Mouse (Mus musculus): ENCODE results near the gene Chrm3. TPM values are rescaled to one million over a fixed set of nuclear protein-coding genes. Genes with fewer than 3 reads are reported as not detected.

The Chrm3 gene
- polyA plus RNA-seq, 1 experiment from 2014 or later = 0.93 TPM

DNA sequence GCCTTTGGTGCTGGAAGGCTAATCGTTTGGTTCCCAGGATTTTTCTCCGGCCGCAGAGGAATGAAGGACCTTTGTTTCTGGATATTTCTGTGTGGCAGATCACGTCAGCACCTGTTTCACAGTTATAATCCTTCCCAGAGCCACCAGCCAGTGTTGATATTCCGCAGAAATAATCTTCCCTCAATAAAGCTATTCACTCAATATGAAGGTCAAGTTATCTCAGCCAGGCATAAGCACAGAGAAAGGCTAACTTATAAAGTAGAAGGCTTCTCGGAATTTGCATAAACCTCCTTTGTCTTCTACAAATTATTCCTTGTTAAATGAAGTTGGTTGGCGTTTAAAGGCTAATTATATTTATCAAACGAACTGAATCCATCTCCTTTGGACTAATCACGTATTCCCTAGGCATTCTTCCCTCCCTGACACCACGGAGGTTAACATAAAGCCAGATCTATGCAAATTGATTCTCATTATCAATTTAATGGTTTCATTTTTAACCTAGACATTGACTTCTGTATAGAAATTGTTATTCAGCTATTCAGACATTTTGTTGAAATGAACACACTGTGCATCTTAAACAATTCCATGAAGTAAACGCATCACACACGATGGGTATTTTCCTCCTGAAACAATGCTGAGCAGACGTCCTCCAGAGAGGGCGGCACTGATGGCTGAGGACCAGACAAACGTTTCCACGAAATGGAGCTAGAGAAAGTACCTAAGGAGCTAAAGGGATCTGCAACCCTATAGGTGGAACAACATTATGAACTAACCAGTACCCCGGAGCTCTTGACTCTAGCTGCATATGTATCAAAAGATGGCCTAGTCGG is 326.9 kb downstream of the Chrm3 start:
- Histone ChIP-seq H3K4me1 (ENCODE audit: control insufficient read depth, insufficient read depth, low read length) (no peaks in the 10 kb centered on the region), H3K27ac (ENCODE audit: low read length) (no peak overlapping the region), H3K9me3 (ENCODE audit: control insufficient read depth, low read length) (no peaks in the 10 kb centered on the region), H3K4me3 (ENCODE audit: low read length) (no peak overlapping the region), H3K36me3 (ENCODE audit: control insufficient read depth, insufficient read depth, low read length) (no peaks in the 10 kb centered on the region), H3K27me3 (replicated peaks; ENCODE audit: control insufficient read depth, insufficient read depth, low read length) (no peaks in the 10 kb centered on the region), H3K4me2 (ENCODE audit: low read depth, low read length) (no peak overlapping the region), H3K9ac (ENCODE audit: low read depth, low read length) (no peak overlapping the region)
- 78% methylated on average over 17 of the region's 18 CpGs for WGBS
- ATAC-seq = no peak

DNA sequence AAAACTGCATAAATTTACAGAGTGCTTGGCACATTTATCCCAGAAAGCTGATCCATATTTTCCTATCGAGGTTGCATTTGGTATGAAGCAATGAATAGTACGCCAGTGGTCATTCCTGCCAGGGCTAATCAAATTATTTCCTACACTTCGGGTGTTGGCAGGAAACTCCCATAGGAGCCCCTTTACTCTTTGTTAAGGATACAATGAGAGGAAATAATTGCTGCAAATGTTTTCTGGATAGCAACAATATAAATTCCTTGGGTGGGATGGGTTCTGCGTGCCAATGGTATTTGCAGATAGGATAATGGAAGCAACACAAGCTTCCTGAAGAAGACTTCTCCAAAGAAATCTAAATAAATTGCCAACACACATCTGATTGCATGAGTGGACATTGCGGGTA is 329.1 kb downstream of the Chrm3 start:
- H3K27me3 ChIP-seq (replicated peaks; ENCODE audit: control insufficient read depth, insufficient read depth, low read length) = no peaks in the 10 kb centered on the region
- no peak overlapping the region for H3K27ac ChIP-seq (ENCODE audit: low read length)
- no peaks in the 10 kb centered on the region for H3K36me3 ChIP-seq (ENCODE audit: control insufficient read depth, insufficient read depth, low read length)
- WGBS = 77% methylated on average over 5 of the region's 5 CpGs
- H3K9ac ChIP-seq (ENCODE audit: low read depth, low read length) = no peak overlapping the region
- H3K9me3 ChIP-seq (ENCODE audit: control insufficient read depth, low read length) = no peaks in the 10 kb centered on the region
- no peak for ATAC-seq
- H3K4me2 ChIP-seq (ENCODE audit: low read depth, low read length) = no peak overlapping the region
- H3K4me1 ChIP-seq (ENCODE audit: control insufficient read depth, insufficient read depth, low read length) = no peaks in the 10 kb centered on the region
- no peak overlapping the region for H3K4me3 ChIP-seq (ENCODE audit: low read length)

DNA sequence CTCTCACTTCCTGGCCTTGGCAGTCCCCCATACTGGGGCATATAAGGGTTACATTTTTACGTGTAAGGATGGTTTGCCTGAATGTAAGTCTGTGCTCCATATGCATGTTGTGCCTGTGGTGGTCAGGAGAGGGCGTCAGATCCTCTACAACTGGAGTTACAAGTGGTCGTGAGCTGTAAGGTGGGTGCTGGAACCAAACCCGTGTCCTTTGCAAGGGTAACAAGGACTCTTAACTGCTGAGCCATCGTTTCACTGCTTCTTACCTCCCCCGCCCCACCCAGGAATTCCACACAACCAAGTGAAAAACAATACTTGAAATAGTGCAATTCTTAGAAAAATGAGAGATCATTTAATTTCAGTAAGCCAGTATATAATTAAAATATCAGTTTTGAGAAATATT is 330.7 kb downstream of the Chrm3 start:
- no peak overlapping the region for H3K4me3 ChIP-seq (ENCODE audit: low read length)
- no peak overlapping the region for H3K4me2 ChIP-seq (ENCODE audit: low read depth, low read length)
- H3K9me3 ChIP-seq (ENCODE audit: control insufficient read depth, low read length) = no peaks in the 10 kb centered on the region
- no peak for ATAC-seq
- no peak overlapping the region for H3K9ac ChIP-seq (ENCODE audit: low read depth, low read length)
- no peaks in the 10 kb centered on the region for H3K4me1 ChIP-seq (ENCODE audit: control insufficient read depth, insufficient read depth, low read length)
- no peaks in the 10 kb centered on the region for H3K36me3 ChIP-seq (ENCODE audit: control insufficient read depth, insufficient read depth, low read length)
- H3K27me3 ChIP-seq (replicated peaks; ENCODE audit: control insufficient read depth, insufficient read depth, low read length) = no peaks in the 10 kb centered on the region
- 87% methylated on average over 6 of the region's 6 CpGs for WGBS
- no peak overlapping the region for H3K27ac ChIP-seq (ENCODE audit: low read length)

DNA sequence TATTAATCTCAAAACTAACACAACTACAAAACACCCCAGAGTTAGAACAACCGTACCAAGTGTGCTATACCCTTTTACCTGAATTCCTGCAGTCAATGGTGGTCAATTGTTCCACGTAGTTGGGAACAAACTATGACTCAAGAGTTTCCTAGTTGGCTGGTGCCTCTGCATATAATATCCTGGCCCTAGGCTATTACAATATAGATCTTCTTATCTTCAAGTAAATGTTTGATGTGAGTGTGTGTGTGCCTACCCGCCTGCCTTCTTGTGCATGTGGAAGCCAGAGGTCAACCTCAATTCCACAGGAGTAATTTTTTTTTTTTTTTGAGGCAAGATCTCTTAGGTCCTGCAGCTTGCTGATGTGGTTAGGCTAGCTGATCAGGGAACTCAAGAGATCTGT is 335.5 kb downstream of the Chrm3 start:
- no peak overlapping the region for H3K4me2 ChIP-seq (ENCODE audit: low read depth, low read length)
- H3K27ac ChIP-seq (ENCODE audit: low read length) = no peak overlapping the region
- no peak overlapping the region for H3K9ac ChIP-seq (ENCODE audit: low read depth, low read length)
- H3K27me3 ChIP-seq (replicated peaks; ENCODE audit: control insufficient read depth, insufficient read depth, low read length) = no peaks in the 10 kb centered on the region
- no peaks in the 10 kb centered on the region for H3K36me3 ChIP-seq (ENCODE audit: control insufficient read depth, insufficient read depth, low read length)
- no peak for ATAC-seq
- 77% methylated on average over 3 of the region's 3 CpGs for WGBS
- no peak overlapping the region for H3K4me3 ChIP-seq (ENCODE audit: low read length)
- no peaks in the 10 kb centered on the region for H3K9me3 ChIP-seq (ENCODE audit: control insufficient read depth, low read length)
- no peaks in the 10 kb centered on the region for H3K4me1 ChIP-seq (ENCODE audit: control insufficient read depth, insufficient read depth, low read length)

DNA sequence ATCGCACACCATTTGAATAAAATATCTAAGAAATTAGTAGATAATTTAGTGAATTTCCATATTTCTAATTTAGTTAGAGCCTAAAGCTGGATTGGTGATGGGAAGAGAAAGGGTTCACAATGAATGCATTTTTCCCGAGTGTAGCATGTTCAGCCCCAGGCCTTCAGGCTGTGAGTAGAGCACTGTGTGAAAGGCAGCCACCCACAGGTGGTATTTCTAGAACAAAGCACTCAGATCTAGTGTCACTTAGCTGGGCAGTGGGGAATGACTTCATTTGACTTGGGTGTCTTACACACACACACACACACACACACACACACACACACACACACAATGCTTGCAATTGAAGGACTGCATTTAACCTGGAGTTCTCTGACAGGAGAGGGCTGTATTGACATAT is 337.5 kb downstream of the Chrm3 start:
- Histone ChIP-seq H3K4me3 (ENCODE audit: low read length) (no peak overlapping the region), H3K27me3 (replicated peaks; ENCODE audit: control insufficient read depth, insufficient read depth, low read length) (no peaks in the 10 kb centered on the region), H3K4me1 (ENCODE audit: control insufficient read depth, insufficient read depth, low read length) (no peaks in the 10 kb centered on the region), H3K36me3 (ENCODE audit: control insufficient read depth, insufficient read depth, low read length) (no peaks in the 10 kb centered on the region), H3K9ac (ENCODE audit: low read depth, low read length) (no peak overlapping the region), H3K4me2 (ENCODE audit: low read depth, low read length) (no peak overlapping the region), H3K9me3 (ENCODE audit: control insufficient read depth, low read length) (no peaks in the 10 kb centered on the region), H3K27ac (ENCODE audit: low read length) (no peak overlapping the region)
- no peak for ATAC-seq
- 79% methylated on average over 2 of the region's 2 CpGs for WGBS

GRCm38 (mm10) chr13:10019252-10019651 is 341.4 kb downstream of the Chrm3 start:
- H3K4me3 ChIP-seq (ENCODE audit: low read length) = no peak overlapping the region
- no peak for ATAC-seq
- no peaks in the 10 kb centered on the region for H3K4me1 ChIP-seq (ENCODE audit: control insufficient read depth, insufficient read depth, low read length)
- H3K4me2 ChIP-seq (ENCODE audit: low read depth, low read length) = no peak overlapping the region
- H3K9me3 ChIP-seq (ENCODE audit: control insufficient read depth, low read length) = no peaks in the 10 kb centered on the region
- no peaks in the 10 kb centered on the region for H3K27me3 ChIP-seq (replicated peaks; ENCODE audit: control insufficient read depth, insufficient read depth, low read length)
- H3K27ac ChIP-seq (ENCODE audit: low read length) = no peak overlapping the region
- 58% methylated on average over 1 of the region's 1 CpGs for WGBS
- H3K36me3 ChIP-seq (ENCODE audit: control insufficient read depth, insufficient read depth, low read length) = no peaks in the 10 kb centered on the region
- H3K9ac ChIP-seq (ENCODE audit: low read depth, low read length) = no peak overlapping the region

DNA sequence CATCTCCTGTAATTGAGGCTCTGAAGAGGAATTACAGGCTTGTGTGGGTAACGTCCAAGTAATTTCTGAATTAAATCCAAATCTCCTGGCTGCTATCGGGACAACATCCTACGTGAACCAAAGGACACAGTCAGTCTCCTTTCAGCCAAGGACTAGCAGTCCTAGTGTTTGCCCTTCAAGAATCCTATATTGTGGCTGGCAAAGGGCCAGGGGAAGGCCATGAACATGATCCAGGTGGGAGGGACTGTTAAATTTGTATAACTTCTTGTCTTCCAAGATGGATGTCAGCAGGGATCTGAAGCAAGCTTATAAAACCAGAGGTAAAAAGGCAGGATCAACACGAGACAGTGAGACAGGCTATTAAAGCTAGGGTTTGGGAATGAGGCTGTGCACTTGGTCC is 357.7 kb downstream of the Chrm3 start:
- ATAC-seq = no peak
- Histone ChIP-seq H3K27ac (ENCODE audit: low read length) (no peak overlapping the region), H3K4me3 (ENCODE audit: low read length) (no peak overlapping the region), H3K4me2 (ENCODE audit: low read depth, low read length) (no peak overlapping the region), H3K9ac (ENCODE audit: low read depth, low read length) (no peak overlapping the region), H3K4me1 (ENCODE audit: control insufficient read depth, insufficient read depth, low read length) (no peaks in the 10 kb centered on the region), H3K9me3 (ENCODE audit: control insufficient read depth, low read length) (no peaks in the 10 kb centered on the region), H3K36me3 (ENCODE audit: control insufficient read depth, insufficient read depth, low read length) (no peaks in the 10 kb centered on the region), H3K27me3 (replicated peaks; ENCODE audit: control insufficient read depth, insufficient read depth, low read length) (no peaks in the 10 kb centered on the region)
- 50% methylated on average over 4 of the region's 4 CpGs for WGBS

GRCm38 (mm10) chr13:9997664-9998328 is 362.9 kb downstream of the Chrm3 start:
- Histone ChIP-seq H3K27ac (ENCODE audit: low read length) (no peak overlapping the region), H3K9me3 (ENCODE audit: control insufficient read depth, low read length) (no peaks in the 10 kb centered on the region), H3K9ac (ENCODE audit: low read depth, low read length) (no peak overlapping the region), H3K4me1 (ENCODE audit: control insufficient read depth, insufficient read depth, low read length) (no peaks in the 10 kb centered on the region), H3K4me3 (ENCODE audit: low read length) (no peak overlapping the region), H3K36me3 (ENCODE audit: control insufficient read depth, insufficient read depth, low read length) (no peaks in the 10 kb centered on the region), H3K4me2 (ENCODE audit: low read depth, low read length) (no peak overlapping the region), H3K27me3 (replicated peaks; ENCODE audit: control insufficient read depth, insufficient read depth, low read length) (no peaks in the 10 kb centered on the region)
- no peak for ATAC-seq
- WGBS = 83% methylated on average over 2 of the region's 2 CpGs

- no peak overlapping the region for H3K9ac ChIP-seq (ENCODE audit: low read depth, low read length)
- 90% methylated on average over 1 of the region's 1 CpGs for WGBS
- H3K9me3 ChIP-seq (ENCODE audit: control insufficient read depth, low read length) = no peaks in the 10 kb centered on the region
- H3K27me3 ChIP-seq (replicated peaks; ENCODE audit: control insufficient read depth, insufficient read depth, low read length) = no peaks in the 10 kb centered on the region
- no peak overlapping the region for H3K4me2 ChIP-seq (ENCODE audit: low read depth, low read length)
- H3K4me1 ChIP-seq (ENCODE audit: control insufficient read depth, insufficient read depth, low read length) = no peaks in the 10 kb centered on the region
- ATAC-seq = no peak
- H3K4me3 ChIP-seq (ENCODE audit: low read length) = no peak overlapping the region
- no peak overlapping the region for H3K27ac ChIP-seq (ENCODE audit: low read length)
- H3K36me3 ChIP-seq (ENCODE audit: control insufficient read depth, insufficient read depth, low read length) = no peaks in the 10 kb centered on the region
Measured at GRCm38 (mm10) chr13:9995852-9996251, 364.8 kb downstream of the Chrm3 start.

All from intestine, embryonic 16.5 days (tissue).